Mouse (Mus musculus) hindbrain, postnatal 0 days (tissue): ENCODE data around the gene Rab11b. TPM values are rescaled to one million over a fixed set of nuclear protein-coding genes. Genes with fewer than 3 reads are reported as not detected.

Experiments used
- ATAC-seq: fragments of 200-750 bp; cut with Nextera tagmentation; 2 replicates; pipeline ENCODE4 v1.8.0; 2017; ENCODE audit warnings: mild to moderate bottlenecking, moderate TSS enrichment, moderate library complexity
- DNase-seq: peaks from one replicate; pipeline ENCODE4 v3.0.0-alpha.2; 2015; ENCODE audit warnings: low spot score
- H3K27ac ChIP-seq: fragments of 300-500 bp; sonication (generic); 2 replicates; pipeline ENCODE4 v1.5.1; 2014; ENCODE audit warnings: mild to moderate bottlenecking
- H3K27me3 ChIP-seq: fragments of 300-500 bp; sonication (generic); 2 replicates; pipeline ENCODE4 v1.6.1; 2014; ENCODE audit warnings: low read length, mixed read lengths; ENCODE audit not compliant: insufficient read depth
- H3K36me3 ChIP-seq: fragments of 300-500 bp; sonication (generic); 2 replicates; pipeline ENCODE4 v1.6.1; 2014; ENCODE audit warnings: low read length, mixed read lengths; ENCODE audit not compliant: insufficient read depth
- H3K4me1 ChIP-seq: fragments of 300-500 bp; sonication (generic); 2 replicates; pipeline ENCODE4 v1.6.1; 2014; ENCODE audit warnings: antibody characterized with exemption, low read length, mixed read lengths; ENCODE audit not compliant: insufficient read depth
- H3K4me2 ChIP-seq: fragments of 300-500 bp; sonication (generic); 2 replicates; pipeline ENCODE4 v1.6.1; 2014; ENCODE audit warnings: low read depth, mild to moderate bottlenecking, low read length, moderate library complexity, mixed read lengths
- H3K4me3 ChIP-seq: fragments of 300-500 bp; sonication (generic); 2 replicates; pipeline ENCODE4 v1.5.1; 2014; ENCODE audit warnings: low read length
- H3K9ac ChIP-seq: fragments of 300-500 bp; sonication (generic); replicated peaks from 2 replicates; pipeline ENCODE4 v1.6.1; 2014; ENCODE audit warnings: mild to moderate bottlenecking, low read length, moderate library complexity, mixed read lengths
- H3K9me3 ChIP-seq: fragments of 300-500 bp; sonication (generic); 2 replicates; pipeline ENCODE4 v1.6.1; 2016; ENCODE audit warnings: low read length, mixed read lengths
- CTCF ChIP-seq: IDR thresholded peaks from 2 replicates; pipeline ENCODE4 v1.5.1; 2016; ENCODE audit warnings: antibody characterized with exemption, control low read depth, low read depth
- WGBS: fragments of 180-500 bp; shearing (Covaris S2); extraction: QIAGEN DNeasy Blood & Tissue Kit; methylation state at CpG from one replicate; pipeline ENCODE4 v1.1.7; 2014; 5-methylcytosine and 5-hydroxymethylcytosine counted together
- polyA plus RNA-seq: library from polyadenylated mRNA; unstranded; fragments of >200 nt; fragmentation: Nextera tagmentation; extraction: Ambion mirVana; gene quantifications from 2 replicates; pipeline ENCODE4 v1.2.1, GENCODE M21; 2015
- total RNA-seq: library from RNA; depleted of rRNA; stranded (reverse); fragments of >200 nt; gene quantifications from 2 replicates; pipeline ENCODE4 v1.2.3, GENCODE M21; 2014

The Rab11b gene
- total and polyA plus RNA-seq, 2 experiments from 2014 or later, result 123 to 583 TPM

GRCm38 (mm10) chr17:33756108-33756790 lies 4.1 kb downstream of the Rab11b start:
- Histone ChIP-seq H3K27me3 (no peaks in the 10 kb centered on the region), H3K4me1 (peaks cover 39% of the 10 kb centered on the region), H3K4me2 (0 out of 2 replicates have a peak overlapping the region, but pooled peaks have one; percentile 7), H3K36me3 (0 out of 2 replicates have a peak, but pooled peaks cover 2% of the 10 kb centered on the region), H3K9ac (0 out of 2 replicates have a peak overlapping the region, but pooled peaks have one; percentile 21), H3K27ac (peak overlapping the region; percentile 41; the same call in 1 of the 2 replicates), H3K4me3 (no peak overlapping the region), H3K9me3 (no peaks in the 10 kb centered on the region)
- no peak for DNase-seq
- WGBS, result 56% methylated on average over 3 of the region's 3 CpGs
- no peak for ATAC-seq
- TF ChIP-seq CTCF, result no peak

- WGBS, result 53% methylated on average over 10 of the region's 10 CpGs
- no peak for ATAC-seq
Measured at GRCm38 (mm10) chr17:33755418-33756107, 4.8 kb downstream of the Rab11b start.

GRCm38 (mm10) chr17:33754656-33755055 lies 5.7 kb downstream of the Rab11b start:
- Histone ChIP-seq H3K9ac (no peak overlapping the region), H3K9me3 (no peaks in the 10 kb centered on the region), H3K4me1 (peaks cover 39% of the 10 kb centered on the region), H3K27ac (no peak overlapping the region), H3K27me3 (no peaks in the 10 kb centered on the region), H3K4me2 (no peak overlapping the region), H3K4me3 (no peak overlapping the region), H3K36me3 (0 out of 2 replicates have a peak, but pooled peaks cover 5% of the 10 kb centered on the region)
- ATAC-seq (no peak), DNase-seq (no peak)
- TF ChIP-seq CTCF, result peak; percentile 24; the same call in 1 of the 2 replicates
- WGBS, result 79% methylated on average over 1 of the region's 1 CpGs

More at GRCm38 (mm10) chr17:33755418-33756107, 4.8 kb downstream of the Rab11b start:
- Histone ChIP-seq H3K36me3 (0 out of 2 replicates have a peak, but pooled peaks cover 5% of the 10 kb centered on the region), H3K27ac (peak overlapping the region; percentile 41; the same call in 1 of the 2 replicates), H3K4me1 (peaks cover 39% of the 10 kb centered on the region), H3K27me3 (no peaks in the 10 kb centered on the region), H3K9me3 (no peaks in the 10 kb centered on the region), H3K4me3 (no peak overlapping the region), H3K9ac (0 out of 2 replicates have a peak overlapping the region, but pooled peaks have one; percentile 21), H3K4me2 (0 out of 2 replicates have a peak overlapping the region, but pooled peaks have one; percentile 7)
- no peak for TF ChIP-seq CTCF
- no peak for DNase-seq

GRCm38 (mm10) chr17:33752297-33752696 lies 8.0 kb downstream of the Rab11b start:
- WGBS, result 98% methylated on average over 2 of the region's 2 CpGs
- H3K9ac ChIP-seq, result no peak overlapping the region
- no peak overlapping the region for H3K4me2 ChIP-seq
- H3K27ac ChIP-seq, result no peak overlapping the region
- no peaks in the 10 kb centered on the region for H3K9me3 ChIP-seq
- peaks cover 24% of the 10 kb centered on the region for H3K4me1 ChIP-seq
- ATAC-seq, result no peak
- no peak for TF ChIP-seq CTCF
- no peak overlapping the region for H3K4me3 ChIP-seq
- H3K36me3 ChIP-seq, result peaks cover 21% of the 10 kb centered on the region
- DNase-seq, result no peak
- no peaks in the 10 kb centered on the region for H3K27me3 ChIP-seq

- peaks cover 21% of the 10 kb centered on the region for H3K36me3 ChIP-seq
- DNase-seq, result no peak
- no peak for ATAC-seq
- H3K4me1 ChIP-seq, result peaks cover 13% of the 10 kb centered on the region
- H3K9ac ChIP-seq, result no peak overlapping the region
- H3K27me3 ChIP-seq, result no peaks in the 10 kb centered on the region
- no peak for TF ChIP-seq CTCF
- no peak overlapping the region for H3K27ac ChIP-seq
- H3K4me2 ChIP-seq, result no peak overlapping the region
- H3K4me3 ChIP-seq, result no peak overlapping the region
- H3K9me3 ChIP-seq, result no peaks in the 10 kb centered on the region
Measured at GRCm38 (mm10) chr17:33751181-33751580, 9.1 kb downstream of the Rab11b start.

GRCm38 (mm10) chr17:33749451-33749850 lies 10.9 kb downstream of the Rab11b start:
- TF ChIP-seq CTCF, result no peak
- no peaks in the 10 kb centered on the region for H3K27me3 ChIP-seq
- no peaks in the 10 kb centered on the region for H3K9me3 ChIP-seq
- H3K4me1 ChIP-seq, result 0 out of 2 replicates have a peak, but pooled peaks cover 4% of the 10 kb centered on the region
- DNase-seq (no peak), ATAC-seq (no peak)
- peaks cover 21% of the 10 kb centered on the region for H3K36me3 ChIP-seq
- H3K27ac ChIP-seq, result no peak overlapping the region
- H3K4me3 ChIP-seq, result no peak overlapping the region
- no peak overlapping the region for H3K4me2 ChIP-seq
- WGBS, result 97% methylated on average over 5 of the region's 5 CpGs
- no peak overlapping the region for H3K9ac ChIP-seq
